Mouse (Mus musculus): Measurements from ENCODE around the gene Tm9sf1.

- no peak for TF ChIP-seq CTCF (IDR thresholded peaks at IDR 0.05; ENCODE audit: low read depth, low read length)
- TF ChIP-seq POLR2A (IDR thresholded peaks at IDR 0.05; ENCODE audit: borderline replicate concordance, low read depth, low read length): no peak
Measured at GRCm38 (mm10) chr14:55656935-55657334, 13.3 kb upstream of the Tm9sf1 start.
